Mouse (Mus musculus): ENCODE data around the gene Gm20388. TPM values are rescaled to one million over a fixed set of nuclear protein-coding genes. Genes with fewer than 3 reads are reported as not detected.
A peak's percentile ranks its signal among the peaks of the same experiment; 100 is the strongest.
"Not testable (repeated sequence)": the region's sequence is repeated elsewhere in the genome, so short reads cannot be mapped to it uniquely, and the experiment has no call there.

Gm20388 gene
- polyA plus RNA-seq, 1 experiment from 2014 or later: 8.3 TPM

DNA sequence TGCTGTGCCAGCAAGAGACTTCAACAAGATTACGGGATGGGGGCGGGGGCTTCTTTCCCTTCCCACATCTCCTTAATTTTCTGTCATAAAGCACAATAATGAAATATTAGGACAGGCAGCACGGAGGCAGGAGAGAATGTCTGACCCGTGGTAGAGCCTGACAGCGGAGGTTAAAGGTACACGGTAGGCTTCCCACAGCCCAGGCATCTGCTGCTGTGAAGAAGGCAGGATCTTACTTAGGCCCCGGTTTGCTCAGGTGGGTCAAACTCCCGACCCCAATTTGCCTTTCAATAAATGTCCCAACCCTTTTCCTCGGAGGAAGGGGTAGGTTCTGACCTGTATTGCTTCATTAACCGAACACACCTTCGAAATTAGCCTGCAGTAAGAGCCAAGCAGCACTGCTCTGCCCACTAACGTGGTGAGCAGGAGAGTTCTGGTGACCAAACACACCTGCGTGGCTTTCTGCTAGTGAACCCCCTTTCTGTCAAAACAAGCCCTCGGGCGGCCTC is 3894.6 kb downstream of the Gm20388 start:
- no peak for ATAC-seq (replicated peaks; ENCODE audit: low FRiP score, low TSS enrichment, low read depth)
- peak overlapping the region; percentile 43; the same call in 1 of the 2 replicates for H3K27ac ChIP-seq (ENCODE audit: low read depth)

DNA sequence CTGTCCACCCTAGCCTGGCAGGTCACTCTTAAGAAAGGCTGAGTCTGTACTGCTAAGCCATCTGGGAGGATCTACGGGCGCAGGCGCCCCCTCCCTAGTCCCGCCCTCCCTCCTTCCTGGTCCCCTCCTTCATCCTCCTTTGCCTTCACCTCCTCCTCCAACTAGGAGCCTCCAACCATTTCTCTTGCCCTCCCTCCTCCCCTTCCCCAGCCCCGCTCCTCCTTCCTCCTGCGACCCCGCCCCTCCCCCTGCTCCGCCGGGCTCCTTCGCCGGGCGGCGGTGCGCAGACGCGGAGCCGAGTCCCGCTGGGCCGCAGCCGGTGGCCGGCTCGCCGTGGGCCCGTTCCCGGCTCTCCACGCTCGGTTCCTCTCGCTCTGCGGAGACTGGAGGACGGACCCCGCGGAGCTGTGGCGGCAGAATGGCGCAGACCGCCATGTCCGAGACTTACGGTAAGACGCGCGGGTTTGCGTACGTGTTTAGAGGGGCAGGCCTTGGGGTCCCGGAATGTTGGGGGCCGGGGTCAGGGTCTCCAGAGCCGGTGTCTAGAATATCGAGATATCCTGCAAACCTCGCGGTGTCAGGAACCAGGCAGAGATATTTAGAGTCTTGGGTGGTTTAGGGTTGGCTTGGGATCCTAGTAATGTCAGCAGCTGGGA is 3895.2 kb downstream of the Gm20388 start, which contains the start of gene Rab4a:
Gene Rab4a (plus strand): TSS at position 268 of the 656 bp plus-strand sequence.
- no peaks in the 10 kb centered on the region for H3K36me3 ChIP-seq (ENCODE audit: control insufficient read depth, insufficient read depth, low read length)
- H3K9ac ChIP-seq (ENCODE audit: low read length): peak within 1 kb of the TSS; percentile 84
- H3K4me3 ChIP-seq (ENCODE audit: low read depth, low read length): peak within 1 kb of the TSS; percentile 71
- peak within 1 kb of the TSS; percentile 73 for H3K27ac ChIP-seq (ENCODE audit: low read depth)
- under 1% methylated on average over 47 of the region's 48 CpGs for WGBS
- peak; percentile 92 for ATAC-seq (replicated peaks; ENCODE audit: low FRiP score, low TSS enrichment, low read depth)
- H3K27me3 ChIP-seq (replicated peaks; ENCODE audit: control insufficient read depth, insufficient read depth, low read length): no peaks in the 10 kb centered on the region
- H3K4me2 ChIP-seq (ENCODE audit: low read length): peak within 1 kb of the TSS; percentile 86
- H3K4me1 ChIP-seq (replicated peaks; ENCODE audit: control insufficient read depth, insufficient read depth, low read length): peaks cover 19% of the 10 kb centered on the region
- peak; percentile 94 for DNase-seq (ENCODE audit: low spot score)
- H3K9me3 ChIP-seq (ENCODE audit: control insufficient read depth, low read length): no peaks in the 10 kb centered on the region

More for the DNA sequence above, 3894.6 kb downstream of the Gm20388 start:
- no peaks in the 10 kb centered on the region for H3K27me3 ChIP-seq (replicated peaks; ENCODE audit: control insufficient read depth, insufficient read depth, low read length)
- no peaks in the 10 kb centered on the region for H3K9me3 ChIP-seq (ENCODE audit: control insufficient read depth, low read length)
- no peaks in the 10 kb centered on the region for H3K36me3 ChIP-seq (ENCODE audit: control insufficient read depth, insufficient read depth, low read length)
- 15% methylated on average over 15 of the region's 15 CpGs for WGBS
- H3K9ac ChIP-seq (ENCODE audit: low read length): peak overlapping the region; percentile 84
- peaks cover 19% of the 10 kb centered on the region for H3K4me1 ChIP-seq (replicated peaks; ENCODE audit: control insufficient read depth, insufficient read depth, low read length)
- peak overlapping the region; percentile 86 for H3K4me2 ChIP-seq (ENCODE audit: low read length)
- no peak for DNase-seq (ENCODE audit: low spot score)
- peak overlapping the region; percentile 71 for H3K4me3 ChIP-seq (ENCODE audit: low read depth, low read length)

DNA sequence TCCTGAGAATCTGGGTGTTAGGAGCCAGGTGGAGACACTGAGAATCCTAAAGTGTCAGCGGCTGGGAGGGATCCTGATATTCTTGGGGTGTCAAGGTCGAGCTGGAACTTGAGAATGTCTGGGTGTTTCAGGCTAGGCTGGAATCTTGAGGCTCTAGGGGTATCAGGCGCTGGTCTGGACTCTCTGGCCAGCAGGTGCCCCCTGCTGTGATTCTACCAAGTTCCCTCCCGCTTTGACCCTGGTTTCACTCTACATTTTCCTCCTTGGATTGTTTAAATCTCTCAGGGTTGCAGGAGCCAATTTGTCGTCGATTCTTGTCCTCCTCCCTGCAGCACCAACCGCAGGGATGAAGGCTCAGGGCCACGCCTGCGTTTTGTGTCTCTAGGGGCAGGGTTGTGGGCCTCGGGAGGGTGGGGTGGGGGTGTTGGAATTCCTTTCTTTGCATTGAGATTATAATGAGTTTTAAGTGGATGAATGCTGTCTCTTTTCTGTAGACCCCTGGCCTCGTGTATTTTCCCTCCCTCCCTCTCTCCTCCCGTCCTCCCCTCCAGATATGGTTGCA is 3895.8 kb downstream of the Gm20388 start:
- peaks cover 19% of the 10 kb centered on the region for H3K4me1 ChIP-seq (replicated peaks; ENCODE audit: control insufficient read depth, insufficient read depth, low read length)
- peak overlapping the region; percentile 71 for H3K4me3 ChIP-seq (ENCODE audit: low read depth, low read length)
- H3K9ac ChIP-seq (ENCODE audit: low read length): peak overlapping the region; percentile 84
- no peak; the same call in 1 of the 2 replicates for ATAC-seq (replicated peaks; ENCODE audit: low FRiP score, low TSS enrichment, low read depth)
- peak overlapping the region; percentile 73 for H3K27ac ChIP-seq (ENCODE audit: low read depth)
- H3K36me3 ChIP-seq (ENCODE audit: control insufficient read depth, insufficient read depth, low read length): no peaks in the 10 kb centered on the region
- WGBS: 3% methylated on average over 12 of the region's 12 CpGs
- H3K9me3 ChIP-seq (ENCODE audit: control insufficient read depth, low read length): no peaks in the 10 kb centered on the region
- no peaks in the 10 kb centered on the region for H3K27me3 ChIP-seq (replicated peaks; ENCODE audit: control insufficient read depth, insufficient read depth, low read length)
- H3K4me2 ChIP-seq (ENCODE audit: low read length): peak overlapping the region; percentile 86
- no peak for DNase-seq (ENCODE audit: low spot score)

DNA sequence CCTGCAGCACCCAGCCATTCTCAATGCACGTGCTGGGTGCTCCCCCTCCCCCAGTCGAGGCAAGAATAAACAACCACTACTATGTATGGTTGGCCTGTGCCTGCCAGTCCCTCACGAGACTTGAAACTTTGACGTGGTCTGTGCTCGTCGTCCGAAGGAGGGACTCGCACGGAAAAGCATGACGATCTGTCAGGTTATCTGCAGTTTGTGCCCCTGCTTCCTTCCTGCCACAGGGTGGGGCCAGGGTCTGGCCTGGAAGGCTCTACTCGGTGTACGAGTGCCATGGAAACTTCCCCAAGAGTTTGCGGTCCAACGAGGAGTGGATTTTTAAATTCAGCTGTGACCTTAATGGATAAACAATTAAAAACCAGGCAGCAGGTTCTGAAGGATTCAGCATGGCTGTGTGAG is 3896.4 kb downstream of the Gm20388 start:
- DNase-seq (ENCODE audit: low spot score): no peak
- ATAC-seq (replicated peaks; ENCODE audit: low FRiP score, low TSS enrichment, low read depth): peak; percentile 43; the same call in 1 of the 2 replicates
- 5% methylated on average over 14 of the region's 14 CpGs for WGBS
- Histone ChIP-seq H3K27me3 (replicated peaks; ENCODE audit: control insufficient read depth, insufficient read depth, low read length) (no peaks in the 10 kb centered on the region), H3K4me1 (replicated peaks; ENCODE audit: control insufficient read depth, insufficient read depth, low read length) (peaks cover 19% of the 10 kb centered on the region), H3K27ac (ENCODE audit: low read depth) (no peak overlapping the region), H3K9ac (ENCODE audit: low read length) (0 out of 2 replicates have a peak overlapping the region, but pooled peaks have one; percentile 17), H3K4me3 (ENCODE audit: low read depth, low read length) (peak overlapping the region; percentile 71), H3K4me2 (ENCODE audit: low read length) (peak overlapping the region; percentile 86), H3K9me3 (ENCODE audit: control insufficient read depth, low read length) (no peaks in the 10 kb centered on the region), H3K36me3 (ENCODE audit: control insufficient read depth, insufficient read depth, low read length) (no peaks in the 10 kb centered on the region)

- no peak for ATAC-seq (replicated peaks; ENCODE audit: low FRiP score, low TSS enrichment, low read depth)
- no peak overlapping the region for H3K9ac ChIP-seq (ENCODE audit: low read length)
- no peak overlapping the region for H3K4me3 ChIP-seq (ENCODE audit: low read depth, low read length)
- H3K36me3 ChIP-seq (ENCODE audit: control insufficient read depth, insufficient read depth, low read length): no peaks in the 10 kb centered on the region
- H3K4me1 ChIP-seq (replicated peaks; ENCODE audit: control insufficient read depth, insufficient read depth, low read length): peaks cover 19% of the 10 kb centered on the region
- no peak for DNase-seq (ENCODE audit: low spot score)
- 78% methylated on average over 6 of the region's 6 CpGs for WGBS
- H3K4me2 ChIP-seq (ENCODE audit: low read length): no peak overlapping the region
- H3K27me3 ChIP-seq (replicated peaks; ENCODE audit: control insufficient read depth, insufficient read depth, low read length): no peaks in the 10 kb centered on the region
- H3K9me3 ChIP-seq (ENCODE audit: control insufficient read depth, low read length): no peaks in the 10 kb centered on the region
- no peak overlapping the region for H3K27ac ChIP-seq (ENCODE audit: low read depth)
Observed at GRCm38 (mm10) chr8:123807852-123808573, 3897.4 kb downstream of the Gm20388 start.

DNA sequence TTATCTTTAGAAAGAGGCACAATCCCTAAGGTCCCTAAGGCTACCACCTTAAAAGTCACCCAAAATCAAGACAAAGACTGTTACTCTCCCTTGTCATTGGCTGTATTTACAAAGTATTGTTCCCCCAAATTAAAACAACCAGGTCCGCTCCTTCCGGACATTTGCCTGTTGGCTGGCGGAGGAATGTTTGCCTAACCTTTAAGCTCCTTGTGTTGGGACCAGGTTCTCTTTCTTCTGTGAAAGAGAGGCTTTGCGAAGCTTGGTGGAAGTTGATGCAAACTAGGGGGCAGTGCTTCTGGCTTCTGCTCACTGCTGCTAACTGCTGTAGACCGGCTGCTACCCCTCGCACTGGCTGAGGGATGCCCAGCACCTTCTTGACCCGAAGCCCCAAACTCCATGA is 3898.0 kb downstream of the Gm20388 start:
- Histone ChIP-seq H3K27me3 (replicated peaks; ENCODE audit: control insufficient read depth, insufficient read depth, low read length) (no peaks in the 10 kb centered on the region), H3K36me3 (ENCODE audit: control insufficient read depth, insufficient read depth, low read length) (no peaks in the 10 kb centered on the region), H3K4me1 (replicated peaks; ENCODE audit: control insufficient read depth, insufficient read depth, low read length) (peaks cover 23% of the 10 kb centered on the region), H3K9me3 (ENCODE audit: control insufficient read depth, low read length) (no peaks in the 10 kb centered on the region), H3K4me3 (ENCODE audit: low read depth, low read length) (no peak overlapping the region), H3K27ac (ENCODE audit: low read depth) (no peak overlapping the region), H3K4me2 (ENCODE audit: low read length) (no peak overlapping the region), H3K9ac (ENCODE audit: low read length) (no peak overlapping the region)
- no peak for ATAC-seq (replicated peaks; ENCODE audit: low FRiP score, low TSS enrichment, low read depth)
- DNase-seq (ENCODE audit: low spot score): no peak
- WGBS: 68% methylated on average over 7 of the region's 7 CpGs

DNA sequence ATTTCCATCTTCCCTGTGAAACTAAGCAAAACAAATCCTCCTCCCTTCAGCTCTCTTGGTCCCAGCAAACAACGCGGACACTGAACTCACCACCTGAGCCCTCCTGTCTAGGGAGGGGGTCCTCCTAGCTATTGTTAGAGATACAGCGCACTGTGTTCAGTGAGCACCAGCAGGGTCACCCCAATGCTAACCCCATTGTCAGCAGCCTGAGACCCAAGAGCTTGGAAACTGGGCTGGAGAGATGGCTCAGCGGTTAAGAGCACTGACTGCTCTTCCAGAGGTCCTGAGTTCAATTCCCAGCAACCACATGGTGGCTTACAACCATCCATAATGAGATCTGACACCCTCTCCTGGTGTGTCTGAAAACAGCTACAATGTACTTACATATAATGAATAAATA is 3898.7 kb downstream of the Gm20388 start:
- not testable (repeated sequence) for H3K4me3 ChIP-seq (ENCODE audit: low read depth, low read length); DNase-seq (ENCODE audit: low spot score); H3K36me3 ChIP-seq (ENCODE audit: control insufficient read depth, insufficient read depth, low read length); ATAC-seq (replicated peaks; ENCODE audit: low FRiP score, low TSS enrichment, low read depth); H3K9ac ChIP-seq (ENCODE audit: low read length); H3K27ac ChIP-seq (ENCODE audit: low read depth); H3K4me2 ChIP-seq (ENCODE audit: low read length); H3K9me3 ChIP-seq (ENCODE audit: control insufficient read depth, low read length); H3K27me3 ChIP-seq (replicated peaks; ENCODE audit: control insufficient read depth, insufficient read depth, low read length)
- WGBS: 83% methylated on average over 4 of the region's 4 CpGs
- H3K4me1 ChIP-seq (replicated peaks; ENCODE audit: control insufficient read depth, insufficient read depth, low read length): peaks cover 23% of the 10 kb centered on the region

DNA sequence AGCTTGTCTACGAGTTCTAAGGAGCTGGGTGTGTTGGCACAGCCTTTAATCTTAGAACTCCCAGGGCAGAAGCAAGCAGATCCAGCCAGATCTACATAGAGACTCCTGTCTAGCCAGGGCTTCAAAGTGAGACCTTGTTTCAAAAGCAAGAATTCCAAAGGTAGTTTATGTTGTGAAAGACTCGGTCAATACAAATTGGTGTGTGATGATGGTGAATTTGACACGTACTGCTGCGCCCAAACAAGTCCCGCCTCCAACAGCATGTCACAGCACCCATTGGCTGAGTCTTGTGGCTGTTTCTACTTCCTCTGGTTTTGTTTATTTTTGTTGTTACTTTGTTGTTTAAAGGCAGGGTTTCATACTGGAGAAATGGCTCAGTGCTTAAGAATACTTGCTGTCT is 3901.6 kb downstream of the Gm20388 start:
- no peak overlapping the region for H3K4me3 ChIP-seq (ENCODE audit: low read depth, low read length)
- H3K27me3 ChIP-seq (replicated peaks; ENCODE audit: control insufficient read depth, insufficient read depth, low read length): no peaks in the 10 kb centered on the region
- ATAC-seq (replicated peaks; ENCODE audit: low FRiP score, low TSS enrichment, low read depth) (no peak), DNase-seq (ENCODE audit: low spot score) (no peak)
- WGBS: 86% methylated on average over 5 of the region's 5 CpGs
- H3K9ac ChIP-seq (ENCODE audit: low read length): no peak overlapping the region
- H3K4me2 ChIP-seq (ENCODE audit: low read length): no peak overlapping the region
- no peaks in the 10 kb centered on the region for H3K9me3 ChIP-seq (ENCODE audit: control insufficient read depth, low read length)
- H3K27ac ChIP-seq (ENCODE audit: low read depth): no peak overlapping the region
- H3K36me3 ChIP-seq (ENCODE audit: control insufficient read depth, insufficient read depth, low read length): no peaks in the 10 kb centered on the region
- peaks cover 9% of the 10 kb centered on the region for H3K4me1 ChIP-seq (replicated peaks; ENCODE audit: control insufficient read depth, insufficient read depth, low read length)
